Mouse (Mus musculus): Measurements from ENCODE around the gene Mycbp2. TPM values are rescaled to one million over a fixed set of nuclear protein-coding genes. Genes with fewer than 3 reads are reported as not detected.

Mycbp2 gene
- total RNA-seq, 2 experiments from 2014 or later = 163 to 178 TPM

DNA sequence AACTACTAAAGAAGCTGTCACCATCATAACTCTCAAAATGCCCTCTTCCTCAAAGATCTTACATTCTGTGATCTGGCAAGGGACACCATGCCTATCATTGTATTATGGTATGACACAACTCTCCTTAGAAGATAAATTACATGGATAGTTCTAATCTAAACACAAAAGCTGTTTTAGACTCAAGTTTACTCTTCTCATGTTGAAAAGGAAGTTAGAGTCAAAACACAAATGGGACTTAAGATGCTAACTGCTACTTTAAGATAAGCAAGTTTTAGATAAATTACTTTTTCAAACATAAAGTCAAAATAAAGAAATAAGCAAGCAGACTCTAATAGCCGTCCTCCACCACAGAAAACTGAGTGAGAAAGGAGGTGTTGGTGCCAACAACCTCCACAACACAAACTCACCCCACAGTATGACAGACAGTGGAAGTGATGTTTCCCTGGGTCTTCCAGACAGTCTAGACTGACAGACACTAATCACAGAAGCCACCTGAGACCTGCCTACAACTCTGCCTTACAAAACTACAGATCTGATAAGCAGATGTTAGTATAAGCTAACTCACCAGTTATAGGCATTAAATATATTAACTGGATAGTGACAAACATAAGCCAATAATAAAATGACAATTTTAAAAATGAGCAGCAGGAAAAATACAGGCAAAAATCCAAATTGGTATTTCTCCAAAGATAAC is 260.6 kb downstream of the Mycbp2 start:
- intact Hi-C loops (cut with DNase I) = no loop called here
- no peak for DNase-seq (ENCODE audit: extremely low spot score in 1 of 2, low spot score in 2 of 2)

DNA sequence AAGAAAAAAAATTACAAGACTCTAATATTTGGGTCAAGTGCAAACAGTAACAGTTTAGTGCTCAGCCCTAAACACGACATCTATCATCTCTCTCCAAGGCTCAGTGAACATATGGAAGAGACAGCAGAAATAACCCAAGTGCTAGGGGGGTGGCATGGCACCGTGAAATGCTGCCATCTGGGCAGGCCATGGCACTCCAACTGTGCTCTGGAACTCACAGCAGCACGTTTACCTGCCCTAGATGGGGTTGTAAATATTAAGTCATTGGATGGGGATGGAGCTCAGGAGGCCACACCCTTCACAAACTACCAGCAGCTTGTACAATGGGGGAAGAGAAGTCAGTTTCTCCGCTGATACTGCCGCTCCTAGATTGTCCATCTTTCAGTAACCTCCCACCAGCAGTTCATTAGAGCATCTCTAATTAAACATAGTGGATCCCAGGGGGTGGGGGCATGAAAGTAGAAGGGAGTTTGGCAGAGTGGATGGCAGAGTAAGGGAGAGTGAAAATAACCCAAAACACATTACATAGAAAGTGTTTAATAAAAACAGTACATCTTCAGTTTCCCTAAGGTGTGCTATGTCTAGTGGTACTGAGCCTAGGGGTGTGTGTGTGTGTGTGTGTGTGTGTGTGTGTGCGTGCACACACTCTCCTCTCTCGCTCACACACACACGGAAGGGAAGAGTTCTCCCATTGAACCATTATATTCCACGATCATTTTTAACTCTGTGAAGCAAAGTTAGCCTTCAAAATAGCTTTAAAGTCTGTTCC is 267.2 kb downstream of the Mycbp2 start:
- intact Hi-C loops (cut with DNase I) = no loop called here
- DNase-seq (ENCODE audit: extremely low spot score in 1 of 2, low spot score in 2 of 2) = no peak
- no peak overlapping the region for H3K4me3 ChIP-seq
- no peak for TF ChIP-seq CTCF (IDR thresholded peaks at IDR 0.05)
- H3K27ac ChIP-seq = no peak overlapping the region

More for the DNA sequence above, 260.6 kb downstream of the Mycbp2 start:
- Histone ChIP-seq H3K27ac (no peak overlapping the region), H3K4me3 (no peak overlapping the region)
- no peak for TF ChIP-seq CTCF (IDR thresholded peaks at IDR 0.05)

GRCm38 (mm10) chr14:103078006-103078912 is 268.4 kb downstream of the Mycbp2 start:
- DNase-seq (ENCODE audit: extremely low spot score in 1 of 2, low spot score in 2 of 2) = no peak
- TF ChIP-seq CTCF (IDR thresholded peaks at IDR 0.05) = no peak
- intact Hi-C loops (cut with DNase I) = no loop called here
- Histone ChIP-seq H3K4me3 (no peak overlapping the region), H3K27ac (no peak overlapping the region)

DNA sequence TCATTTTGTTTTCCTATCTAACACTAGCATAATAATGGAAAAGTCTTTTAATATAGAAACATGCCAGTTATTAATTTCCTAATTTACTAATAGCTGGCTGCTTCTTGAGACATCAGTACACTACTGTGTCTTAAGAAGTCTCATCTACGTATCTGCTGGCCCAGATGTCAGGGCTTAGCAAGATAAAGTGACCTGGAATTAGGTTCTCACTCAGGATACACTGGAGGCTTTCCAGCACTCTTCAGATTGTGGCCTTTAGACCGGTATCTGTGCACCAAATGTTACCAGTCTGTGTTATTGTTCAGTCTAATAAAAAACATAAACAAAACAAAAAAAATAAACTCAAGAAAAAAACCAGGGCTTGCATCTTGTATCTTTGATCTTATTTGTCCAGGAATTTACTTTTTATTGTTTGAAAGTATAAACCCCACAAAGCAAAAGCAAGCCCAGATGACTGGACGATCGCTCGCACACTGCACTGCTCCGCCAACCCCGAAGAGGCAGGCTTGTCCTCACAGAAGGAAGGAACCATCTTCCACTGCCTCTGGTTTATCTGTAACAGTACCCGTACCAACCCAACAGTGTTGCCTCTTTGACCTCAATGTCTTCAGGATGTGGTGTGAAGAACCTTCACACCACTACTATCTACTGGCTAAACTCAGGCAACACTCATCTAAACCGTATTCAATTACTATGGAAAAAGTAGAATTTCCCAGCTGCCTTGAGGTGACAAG is 269.2 kb downstream of the Mycbp2 start:
- no peak for TF ChIP-seq CTCF (IDR thresholded peaks at IDR 0.05)
- intact Hi-C loops (cut with DNase I) = no loop called here
- Histone ChIP-seq H3K4me3 (no peak overlapping the region), H3K27ac (no peak overlapping the region)
- no peak for DNase-seq (ENCODE audit: extremely low spot score in 1 of 2, low spot score in 2 of 2)

DNA sequence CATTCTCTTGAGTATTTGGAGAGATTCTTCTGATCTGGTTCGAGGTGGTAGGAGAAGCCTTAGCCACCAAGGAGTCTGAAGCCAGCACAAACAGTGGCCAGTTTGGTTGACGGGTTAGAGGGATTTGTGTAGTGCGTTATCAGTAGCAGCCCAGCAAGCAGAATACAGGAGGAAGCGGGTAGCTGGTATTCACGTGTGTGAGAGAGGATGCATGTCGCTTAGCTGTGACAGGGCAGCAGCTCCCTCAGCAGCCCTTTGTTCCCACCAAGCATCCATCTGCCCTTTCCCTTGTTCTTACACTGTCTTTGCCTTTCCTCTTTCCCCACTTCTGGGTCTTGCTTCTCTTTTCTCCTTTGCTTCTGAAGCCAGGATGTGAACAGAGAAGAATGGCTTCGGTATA is 271.4 kb downstream of the Mycbp2 start:
- no peak for DNase-seq (ENCODE audit: extremely low spot score in 1 of 2, low spot score in 2 of 2)
- intact Hi-C loops (cut with DNase I) = no loop called here
- no peak overlapping the region for H3K4me3 ChIP-seq
- H3K27ac ChIP-seq = no peak overlapping the region
- no peak for TF ChIP-seq CTCF (IDR thresholded peaks at IDR 0.05)

GRCm38 (mm10) chr14:103073825-103074224 is 272.8 kb downstream of the Mycbp2 start:
- intact Hi-C loops (cut with DNase I) = no loop called here
- no peak for TF ChIP-seq CTCF (IDR thresholded peaks at IDR 0.05)
- H3K4me3 ChIP-seq = no peak overlapping the region
- DNase-seq (ENCODE audit: extremely low spot score in 1 of 2, low spot score in 2 of 2) = no peak
- H3K27ac ChIP-seq = no peak overlapping the region

- intact Hi-C loops (cut with DNase I) = no loop called here
- TF ChIP-seq CTCF (IDR thresholded peaks at IDR 0.05) = no peak
- no peak overlapping the region for H3K4me3 ChIP-seq
Measured at GRCm38 (mm10) chr14:103072731-103073130, 273.9 kb downstream of the Mycbp2 start.

DNA sequence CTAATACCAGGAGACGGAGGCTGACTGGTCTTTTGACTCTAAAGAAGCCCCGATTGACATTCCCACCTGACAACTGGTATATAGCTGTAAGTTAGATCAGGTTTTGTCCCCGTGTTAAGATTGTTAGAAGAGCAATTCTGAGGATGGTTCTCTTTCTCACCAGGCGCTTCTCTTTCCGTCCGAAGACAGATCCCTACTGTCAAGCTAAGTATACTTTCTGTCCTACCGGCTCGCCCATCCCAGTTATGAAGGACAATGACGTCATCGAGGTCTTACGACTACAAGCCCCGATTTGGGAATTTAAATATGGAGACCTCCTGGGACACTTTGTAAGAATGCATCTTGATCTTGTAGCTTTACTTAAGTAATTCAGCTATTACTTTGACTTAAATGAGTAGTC is 275.1 kb downstream of the Mycbp2 start:
- no peak for DNase-seq (ENCODE audit: extremely low spot score in 1 of 2, low spot score in 2 of 2)
- TF ChIP-seq CTCF (IDR thresholded peaks at IDR 0.05) = no peak
- Histone ChIP-seq H3K4me3 (no peak overlapping the region), H3K27ac (no peak overlapping the region)
- intact Hi-C loops (cut with DNase I) = no loop called here

More at GRCm38 (mm10) chr14:103072731-103073130, 273.9 kb downstream of the Mycbp2 start:
- no peak for DNase-seq (ENCODE audit: extremely low spot score in 1 of 2, low spot score in 2 of 2)
- H3K27ac ChIP-seq = no peak overlapping the region

- DNase-seq (ENCODE audit: extremely low spot score in 1 of 2, low spot score in 2 of 2) = no peak
- intact Hi-C loops (cut with DNase I) = loop anchor here (1.0 kb wide), 1 partner anchor 29 kb away; the partner anchor contains the start of gene Fbxl3
- Histone ChIP-seq H3K27ac (peak overlapping the region; percentile 84), H3K4me3 (peak overlapping the region; percentile 69)
- no peak for TF ChIP-seq CTCF (IDR thresholded peaks at IDR 0.05)
Measured at GRCm38 (mm10) chr14:103070790-103071189, 275.8 kb downstream of the Mycbp2 start.

DNA sequence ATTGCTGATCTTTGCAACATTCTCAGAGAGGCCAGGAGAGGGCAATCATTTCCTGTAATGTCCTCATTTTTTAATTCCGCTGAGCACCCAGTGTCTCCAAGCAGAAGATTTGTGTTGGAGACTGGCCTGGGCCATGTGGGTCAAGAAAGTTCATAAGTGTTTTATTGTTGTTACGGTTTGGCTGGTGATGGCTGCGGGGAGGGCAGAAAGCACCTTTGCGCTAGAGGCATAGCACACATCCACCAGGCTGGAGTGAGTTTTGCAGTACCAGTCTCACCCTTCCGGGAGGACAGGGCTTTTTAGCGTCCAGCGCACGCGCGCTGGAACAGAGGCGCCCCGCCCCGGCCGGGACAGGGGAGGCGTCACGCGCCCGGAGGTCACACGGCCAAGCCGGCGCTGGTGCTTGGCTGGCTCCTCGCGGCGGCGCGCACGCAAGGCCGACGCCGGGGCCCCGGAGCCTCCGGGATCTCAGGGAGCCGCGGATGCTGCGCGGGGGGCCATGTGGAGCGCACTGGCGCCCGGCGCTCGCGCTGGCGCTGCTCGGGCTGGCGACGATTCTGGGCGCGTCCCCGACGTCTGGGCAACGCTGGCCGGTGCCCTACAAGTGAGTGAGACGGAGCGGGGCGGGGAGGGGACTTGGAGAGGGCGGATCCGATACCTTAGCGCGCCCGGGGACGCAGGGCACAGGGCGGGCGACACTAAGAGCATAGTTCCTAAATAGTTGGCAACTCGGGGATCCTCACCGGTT is 276.6 kb downstream of the Mycbp2 start, which contains the start of gene Cln5:
TSS of gene Cln5 (plus strand) at position 353 of the 748 bp plus-strand sequence.
- intact Hi-C loops (cut with DNase I) = loop anchor here (1.0 to 5.0 kb wide), 3 partner anchors 29 to 467 kb away; partner anchors contain the start of gene Fbxl3
- Histone ChIP-seq H3K4me3 (peak within 1 kb of the TSS; percentile 69), H3K27ac (peak within 1 kb of the TSS; percentile 84)
- peak; percentile 40 for TF ChIP-seq CTCF (IDR thresholded peaks at IDR 0.05)
- peak; percentile 88 to 92 for DNase-seq (ENCODE audit: extremely low spot score in 1 of 2, low spot score in 2 of 2)
